Mouse (Mus musculus) limb, embryonic 14.5 days (tissue): ENCODE measurements around the gene Klhl26. TPM values are rescaled to one million over a fixed set of nuclear protein-coding genes. Genes with fewer than 3 reads are reported as not detected.
"Not testable (repeated sequence)": the region's sequence is repeated elsewhere in the genome, so short reads cannot be mapped to it uniquely, and the experiment has no call there.

ENCODE experiments used
- ATAC-seq: fragments of 200-750 bp; cut with Nextera tagmentation; 2 replicates; pipeline ENCODE4 v1.8.0; 2017; ENCODE audit warnings: low read depth, moderate number of reproducible peaks, moderate TSS enrichment; ENCODE audit not compliant: low FRiP score
- DNase-seq: peaks from one replicate; pipeline ENCODE4 v3.0.0-alpha.2; 2015; ENCODE audit warnings: low spot score
- H3K27ac ChIP-seq: fragments of 300-500 bp; sonication (generic); replicated peaks from 2 replicates; pipeline ENCODE4 v1.5.1; 2014; ENCODE audit warnings: low read depth, mild to moderate bottlenecking, low read length, moderate library complexity, mixed read lengths
- H3K27me3 ChIP-seq: fragments of 300-500 bp; sonication (generic); 2 replicates; pipeline ENCODE4 v1.6.1; 2014; ENCODE audit warnings: low read length, mixed read lengths; ENCODE audit not compliant: control insufficient read depth, insufficient read depth
- H3K36me3 ChIP-seq: fragments of 300-500 bp; sonication (generic); 2 replicates; pipeline ENCODE4 v1.6.1; 2014; ENCODE audit warnings: mild to moderate bottlenecking, low read length, moderate library complexity, mixed read lengths; ENCODE audit not compliant: control insufficient read depth, insufficient read depth
- H3K4me1 ChIP-seq: fragments of 300-500 bp; sonication (generic); 2 replicates; pipeline ENCODE4 v1.6.1; 2014; ENCODE audit warnings: antibody characterized with exemption, low read length, mixed read lengths; ENCODE audit not compliant: control insufficient read depth, insufficient read depth
- H3K4me2 ChIP-seq: fragments of 300-500 bp; sonication (generic); replicated peaks from 2 replicates; pipeline ENCODE4 v1.6.1; 2014; ENCODE audit warnings: low read depth, mild to moderate bottlenecking, low read length, moderate library complexity; ENCODE audit not compliant: severe bottlenecking
- H3K4me3 ChIP-seq: fragments of 300-500 bp; sonication (generic); replicated peaks from 2 replicates; pipeline ENCODE4 v1.5.1; 2014; ENCODE audit warnings: low read length
- H3K9ac ChIP-seq: fragments of 300-500 bp; sonication (generic); 2 replicates; pipeline ENCODE4 v1.6.1; 2014; ENCODE audit warnings: mild to moderate bottlenecking, low read depth, low read length, moderate library complexity; ENCODE audit not compliant: severe bottlenecking
- H3K9me3 ChIP-seq: fragments of 300-500 bp; sonication (generic); 2 replicates; pipeline ENCODE4 v1.6.1; 2016; ENCODE audit warnings: low read length; ENCODE audit not compliant: control insufficient read depth
- POLR2A ChIP-seq: fragments of 200-500 bp; IDR thresholded peaks from 2 replicates; pipeline ENCODE4 v1.8.0; 2012; ENCODE audit warnings: inconsistent platforms, mild to moderate bottlenecking, moderate library complexity, borderline replicate concordance; ENCODE audit not compliant: insufficient read depth, insufficient read length; ENCODE audit errors: extremely low read depth
- WGBS: fragments of 180-500 bp; shearing (Covaris S2); extraction: QIAGEN DNeasy Blood & Tissue Kit; methylation state at CpG from one replicate; pipeline ENCODE4 v1.1.7; 2014; 5-methylcytosine and 5-hydroxymethylcytosine counted together
- polyA plus RNA-seq, 2 experiments: library from polyadenylated mRNA; depleted of rRNA in 1 of 2; stranded (reverse) in 1 of 2; unstranded in 1 of 2; fragments of >200 nt; fragmentation: Nextera tagmentation in 1 of 2; extraction: Ambion mirVana in 1 of 2; gene quantifications; 2 replicates each; pipeline versions ENCODE4 v1.2.1 to v1.2.3; 2012 to 2014

The Klhl26 gene
- polyA plus RNA-seq, 2 experiments = 24.2 to 48.7 TPM

GRCm38 (mm10) chr8:70513441-70513840, 36.7 kb upstream of the Klhl26 start:
- Histone ChIP-seq H3K36me3 (peaks cover 38% of the 10 kb centered on the region), H3K9me3 (no peaks in the 10 kb centered on the region), H3K27me3 (no peaks in the 10 kb centered on the region), H3K27ac (no peak overlapping the region), H3K4me2 (no peak overlapping the region), H3K4me3 (no peak overlapping the region), H3K9ac (no peak overlapping the region), H3K4me1 (peaks cover 10% of the 10 kb centered on the region)
- 70% methylated on average over 2 of the region's 2 CpGs for WGBS
- ATAC-seq (no peak), DNase-seq (no peak)
- no peak for TF ChIP-seq POLR2A

DNA sequence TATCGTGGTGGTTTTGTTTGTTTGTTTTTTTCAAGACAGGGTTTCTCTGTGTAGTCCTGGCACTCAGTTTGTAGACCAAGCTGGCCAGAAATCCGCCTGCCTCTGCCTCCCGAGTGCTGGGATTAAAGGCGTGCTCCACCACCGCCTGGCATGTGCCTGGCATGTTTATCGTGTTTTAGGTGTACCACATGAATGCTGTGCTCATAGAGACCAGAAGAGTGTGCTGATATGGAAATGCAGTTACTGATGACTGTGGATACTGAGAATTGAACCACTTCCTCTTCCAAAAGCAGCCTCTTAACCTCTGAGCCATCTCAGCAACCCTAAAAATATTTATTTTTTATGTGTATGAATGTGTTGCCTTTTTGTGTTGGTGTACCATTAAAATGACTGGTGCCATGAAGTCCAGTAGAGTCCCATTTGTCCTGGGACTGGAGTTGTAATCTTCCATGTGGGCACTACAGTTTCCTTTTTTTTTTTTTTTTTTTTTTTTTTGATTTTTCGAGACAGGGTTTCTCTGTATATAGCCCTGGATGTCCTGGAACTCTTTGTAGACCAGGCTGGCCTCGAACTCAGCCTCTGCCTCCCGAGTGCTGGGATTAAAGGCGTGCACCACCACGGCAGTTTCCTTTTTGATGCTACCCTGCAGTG, 35.6 kb upstream of the Klhl26 start:
- H3K4me2 ChIP-seq = no peak overlapping the region
- H3K9me3 ChIP-seq = no peaks in the 10 kb centered on the region
- H3K4me3 ChIP-seq = no peak overlapping the region
- no peak for DNase-seq
- no peak overlapping the region for H3K27ac ChIP-seq
- peaks cover 47% of the 10 kb centered on the region for H3K36me3 ChIP-seq
- H3K9ac ChIP-seq = no peak overlapping the region
- no peak for ATAC-seq
- TF ChIP-seq POLR2A = no peak
- 92% methylated on average over 11 of the region's 11 CpGs for WGBS
- H3K4me1 ChIP-seq = peaks cover 10% of the 10 kb centered on the region
- H3K27me3 ChIP-seq = no peaks in the 10 kb centered on the region

DNA sequence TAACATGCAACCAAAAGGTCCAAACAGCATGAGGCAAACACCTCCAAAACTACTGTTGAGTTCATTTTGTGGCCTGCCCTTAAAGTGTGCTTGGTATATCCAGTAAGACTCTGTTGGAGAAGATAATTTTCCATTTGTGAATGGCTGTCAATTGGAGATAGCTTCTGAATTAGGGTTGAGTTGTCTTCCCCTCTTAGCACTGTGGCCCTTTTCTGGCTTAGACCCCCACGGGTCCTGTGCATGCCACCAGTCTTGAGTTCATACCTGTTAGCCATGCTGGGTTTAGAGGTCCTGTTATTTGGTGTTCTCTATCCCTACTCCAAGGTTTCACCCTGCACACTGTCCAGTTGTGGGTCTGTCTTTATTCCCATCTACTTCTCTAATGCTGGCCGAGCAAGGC, 35.0 kb upstream of the Klhl26 start:
- TF ChIP-seq POLR2A = no peak
- 92% methylated on average over 2 of the region's 2 CpGs for WGBS
- Histone ChIP-seq H3K4me1 (peaks cover 12% of the 10 kb centered on the region), H3K4me2 (no peak overlapping the region), H3K27me3 (no peaks in the 10 kb centered on the region), H3K9ac (no peak overlapping the region), H3K27ac (no peak overlapping the region), H3K9me3 (no peaks in the 10 kb centered on the region), H3K36me3 (peaks cover 52% of the 10 kb centered on the region), H3K4me3 (no peak overlapping the region)
- ATAC-seq = no peak
- no peak for DNase-seq

DNA sequence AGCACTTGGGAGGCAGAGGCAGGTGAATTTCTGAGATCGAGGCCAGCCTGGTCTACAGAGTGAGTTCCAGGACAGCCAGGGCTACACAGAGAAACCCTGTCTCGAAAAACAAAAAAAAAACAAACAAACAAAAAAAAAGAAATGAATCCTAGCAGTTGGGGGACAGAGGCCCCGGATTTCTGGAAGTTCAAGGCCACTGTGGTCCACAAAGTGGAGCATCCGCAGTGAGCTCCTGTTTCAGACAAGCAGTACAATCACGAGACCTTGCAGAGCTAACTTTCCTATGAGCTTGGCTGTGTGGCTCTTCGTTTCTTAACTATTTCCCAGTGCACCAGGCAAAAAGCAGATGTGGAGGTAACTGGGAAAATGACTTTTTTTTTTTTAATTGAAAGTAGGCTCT, 34.4 kb upstream of the Klhl26 start:
- Histone ChIP-seq H3K4me3 (peak overlapping the region; percentile 97), H3K9ac (peak overlapping the region; percentile 95; the same call in 1 of the 2 replicates), H3K4me1 (peaks cover 13% of the 10 kb centered on the region), H3K4me2 (peak overlapping the region; percentile 88), H3K36me3 (peaks cover 47% of the 10 kb centered on the region)
- not testable (repeated sequence) for H3K9me3 ChIP-seq, H3K27ac ChIP-seq, DNase-seq, H3K27me3 ChIP-seq, ATAC-seq
- 82% methylated on average over 6 of the region's 6 CpGs for WGBS

DNA sequence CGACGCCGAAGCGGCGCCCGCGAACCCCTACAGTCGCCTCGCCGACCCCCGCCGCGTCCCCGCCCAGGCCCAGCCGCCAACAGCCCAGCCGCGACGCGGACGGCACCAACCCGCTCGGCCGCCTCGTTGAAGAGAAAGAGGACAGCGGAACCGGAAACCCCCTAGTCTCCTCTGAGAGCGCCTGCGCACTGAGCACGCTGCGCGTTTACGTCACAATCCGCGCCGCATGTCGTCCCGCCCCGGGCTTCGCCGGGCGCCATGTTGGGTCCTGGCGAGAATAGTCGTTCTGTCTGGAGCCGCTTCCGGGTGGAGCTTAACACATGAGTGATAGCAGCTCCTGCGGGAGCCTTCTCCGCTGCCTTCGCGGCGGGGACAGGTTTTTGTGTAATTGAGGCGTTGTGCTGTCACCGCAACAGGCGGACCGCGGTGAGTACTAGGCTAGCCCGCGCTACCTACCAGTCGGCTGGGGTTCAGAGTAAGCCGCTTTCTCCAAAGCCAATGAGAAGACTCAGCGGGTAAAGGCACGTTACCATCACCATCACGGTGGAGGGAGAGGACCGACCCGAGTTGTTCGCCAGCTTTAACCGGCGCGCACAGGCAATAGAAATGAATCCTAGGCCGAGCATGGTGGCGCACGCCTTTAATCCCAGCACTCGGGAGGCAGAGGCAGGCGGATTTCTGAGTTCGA, 33.6 kb upstream of the Klhl26 start, which contains the start of gene Uba52:
Uba52 (minus strand) TSS at position 574 of the 688 bp plus-strand sequence.
- Histone ChIP-seq H3K4me2 (peak within 1 kb of the TSS; percentile 88), H3K36me3 (peaks cover 45% of the 10 kb centered on the region), H3K27ac (peak within 1 kb of the TSS; percentile 96), H3K9me3 (no peaks in the 10 kb centered on the region), H3K27me3 (no peaks in the 10 kb centered on the region), H3K4me3 (peak within 1 kb of the TSS; percentile 97), H3K9ac (peak within 1 kb of the TSS; percentile 95), H3K4me1 (peaks cover 19% of the 10 kb centered on the region)
- DNase-seq (peak; percentile 98), ATAC-seq (peak; percentile 85)
- WGBS = 2% methylated on average over 73 of the region's 74 CpGs
- peak; percentile 87; the same call in 1 of the 2 replicates for TF ChIP-seq POLR2A
